Mouse (Mus musculus): ENCODE results near the gene Map1lc3b. TPM values are rescaled to one million over a fixed set of nuclear protein-coding genes. Genes with fewer than 3 reads are reported as not detected.
A peak's percentile ranks its signal among the peaks of the same experiment; 100 is the strongest.

Map1lc3b gene
- polyA plus RNA-seq, 1 experiment: 26.5 TPM

- Histone ChIP-seq H3K4me1 (ENCODE audit: control insufficient read depth, insufficient read depth, low read length) (no peaks in the 10 kb centered on the region), H3K27ac (ENCODE audit: control insufficient read depth, insufficient read depth, low read depth, low read length) (no peak overlapping the region), H3K4me3 (ENCODE audit: control insufficient read depth, low read depth, low read length) (no peak overlapping the region), H3K27me3 (ENCODE audit: control insufficient read depth, insufficient read depth, low read length) (no peaks in the 10 kb centered on the region), H3K36me3 (ENCODE audit: control insufficient read depth, insufficient read depth, low read length) (peaks cover 2% of the 10 kb centered on the region; the same call in 1 of the 2 replicates)
- TF ChIP-seq CTCF (IDR thresholded peaks at IDR 0.05; ENCODE audit: control insufficient read depth, insufficient read depth, insufficient replicate concordance, low read depth, low read length) (no peak), POLR2A (IDR thresholded peaks at IDR 0.05; ENCODE audit: control insufficient read depth, low read depth, low read length) (no peak)
These were observed 8.0 kb downstream of the Map1lc3b start for GRCm38 (mm10) chr8:121598190-121598589.

- Histone ChIP-seq H3K36me3 (ENCODE audit: control insufficient read depth, insufficient read depth, low read length) (peaks cover 2% of the 10 kb centered on the region; the same call in 1 of the 2 replicates), H3K4me3 (ENCODE audit: control insufficient read depth, low read depth, low read length) (no peak overlapping the region), H3K27me3 (ENCODE audit: control insufficient read depth, insufficient read depth, low read length) (no peaks in the 10 kb centered on the region), H3K27ac (ENCODE audit: control insufficient read depth, insufficient read depth, low read depth, low read length) (no peak overlapping the region), H3K4me1 (ENCODE audit: control insufficient read depth, insufficient read depth, low read length) (no peaks in the 10 kb centered on the region)
- TF ChIP-seq CTCF (IDR thresholded peaks at IDR 0.05; ENCODE audit: control insufficient read depth, insufficient read depth, insufficient replicate concordance, low read depth, low read length) (peak; percentile 77), POLR2A (IDR thresholded peaks at IDR 0.05; ENCODE audit: control insufficient read depth, low read depth, low read length) (no peak)
These were observed 8.7 kb downstream of the Map1lc3b start for GRCm38 (mm10) chr8:121598892-121599291.

DNA sequence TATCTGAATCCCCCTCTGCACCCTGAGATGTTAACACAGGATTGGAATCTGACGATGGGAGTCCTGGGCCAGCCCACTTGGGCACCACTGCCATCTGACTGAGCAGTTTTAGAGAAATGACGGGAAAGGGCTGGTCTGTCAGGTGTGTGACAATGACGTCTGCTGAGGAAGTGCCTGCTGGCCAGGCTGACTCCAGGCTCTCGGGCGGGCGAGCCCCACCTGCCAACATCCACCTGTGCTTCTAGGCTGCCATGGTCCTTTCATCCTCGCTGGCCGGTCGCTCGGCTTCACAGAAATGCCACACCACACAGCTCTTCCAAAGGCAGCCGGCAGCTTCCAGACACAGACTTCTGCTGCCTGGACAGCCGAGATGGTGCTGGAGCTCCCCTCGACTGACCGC, 9.7 kb downstream of the Map1lc3b start:
- Histone ChIP-seq H3K36me3 (ENCODE audit: control insufficient read depth, insufficient read depth, low read length) (peaks cover 2% of the 10 kb centered on the region; the same call in 1 of the 2 replicates), H3K4me1 (ENCODE audit: control insufficient read depth, insufficient read depth, low read length) (no peaks in the 10 kb centered on the region), H3K27me3 (ENCODE audit: control insufficient read depth, insufficient read depth, low read length) (no peaks in the 10 kb centered on the region), H3K4me3 (ENCODE audit: control insufficient read depth, low read depth, low read length) (no peak overlapping the region), H3K27ac (ENCODE audit: control insufficient read depth, insufficient read depth, low read depth, low read length) (no peak overlapping the region)
- no peak for TF ChIP-seq CTCF (IDR thresholded peaks at IDR 0.05; ENCODE audit: control insufficient read depth, insufficient read depth, insufficient replicate concordance, low read depth, low read length)
- no peak for TF ChIP-seq POLR2A (IDR thresholded peaks at IDR 0.05; ENCODE audit: control insufficient read depth, low read depth, low read length)

GRCm38 (mm10) chr8:121602411-121602810, 12.2 kb downstream of the Map1lc3b start:
- H3K27ac ChIP-seq (ENCODE audit: control insufficient read depth, insufficient read depth, low read depth, low read length): no peak overlapping the region
- H3K4me3 ChIP-seq (ENCODE audit: control insufficient read depth, low read depth, low read length): no peak overlapping the region
- H3K4me1 ChIP-seq (ENCODE audit: control insufficient read depth, insufficient read depth, low read length): no peaks in the 10 kb centered on the region
- no peaks in the 10 kb centered on the region for H3K27me3 ChIP-seq (ENCODE audit: control insufficient read depth, insufficient read depth, low read length)
- peaks cover 2% of the 10 kb centered on the region; the same call in 1 of the 2 replicates for H3K36me3 ChIP-seq (ENCODE audit: control insufficient read depth, insufficient read depth, low read length)
- no peak for TF ChIP-seq CTCF (IDR thresholded peaks at IDR 0.05; ENCODE audit: control insufficient read depth, insufficient read depth, insufficient replicate concordance, low read depth, low read length)
- TF ChIP-seq POLR2A (IDR thresholded peaks at IDR 0.05; ENCODE audit: control insufficient read depth, low read depth, low read length): no peak

DNA sequence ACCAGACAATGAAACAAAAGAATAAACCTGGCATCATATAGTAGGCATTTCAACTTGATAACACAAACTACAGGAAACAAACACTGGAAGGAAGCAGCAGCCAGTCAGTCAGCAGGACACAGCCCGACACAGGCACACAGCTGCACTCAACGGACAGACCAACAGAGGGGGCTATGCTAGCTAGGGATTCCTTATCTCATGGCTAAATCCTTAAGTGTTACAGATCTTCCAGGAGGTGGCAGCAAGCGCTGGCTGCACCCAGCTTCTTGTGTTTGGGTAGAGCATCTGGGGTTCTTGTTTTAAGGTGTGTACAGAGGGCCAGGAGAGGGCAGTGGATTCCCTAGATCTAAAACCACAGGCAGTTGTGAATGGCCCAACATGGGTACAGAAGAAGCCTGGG, 12.7 kb downstream of the Map1lc3b start:
- H3K27me3 ChIP-seq (ENCODE audit: control insufficient read depth, insufficient read depth, low read length): no peaks in the 10 kb centered on the region
- TF ChIP-seq POLR2A (IDR thresholded peaks at IDR 0.05; ENCODE audit: control insufficient read depth, low read depth, low read length) (no peak), CTCF (IDR thresholded peaks at IDR 0.05; ENCODE audit: control insufficient read depth, insufficient read depth, insufficient replicate concordance, low read depth, low read length) (peak; percentile 52; the same call in 1 of the 2 replicates)
- no peak overlapping the region for H3K27ac ChIP-seq (ENCODE audit: control insufficient read depth, insufficient read depth, low read depth, low read length)
- no peaks in the 10 kb centered on the region for H3K4me1 ChIP-seq (ENCODE audit: control insufficient read depth, insufficient read depth, low read length)
- peaks cover 2% of the 10 kb centered on the region; the same call in 1 of the 2 replicates for H3K36me3 ChIP-seq (ENCODE audit: control insufficient read depth, insufficient read depth, low read length)
- no peak overlapping the region for H3K4me3 ChIP-seq (ENCODE audit: control insufficient read depth, low read depth, low read length)

- TF ChIP-seq POLR2A (IDR thresholded peaks at IDR 0.05; ENCODE audit: control insufficient read depth, low read depth, low read length) (no peak), CTCF (IDR thresholded peaks at IDR 0.05; ENCODE audit: control insufficient read depth, insufficient read depth, insufficient replicate concordance, low read depth, low read length) (no peak)
- no peaks in the 10 kb centered on the region for H3K27me3 ChIP-seq (ENCODE audit: control insufficient read depth, insufficient read depth, low read length)
- H3K4me1 ChIP-seq (ENCODE audit: control insufficient read depth, insufficient read depth, low read length): no peaks in the 10 kb centered on the region
- H3K4me3 ChIP-seq (ENCODE audit: control insufficient read depth, low read depth, low read length): no peak overlapping the region
- H3K27ac ChIP-seq (ENCODE audit: control insufficient read depth, insufficient read depth, low read depth, low read length): no peak overlapping the region
- peaks cover 2% of the 10 kb centered on the region; the same call in 1 of the 2 replicates for H3K36me3 ChIP-seq (ENCODE audit: control insufficient read depth, insufficient read depth, low read length)
These were observed 13.6 kb downstream of the Map1lc3b start for GRCm38 (mm10) chr8:121603801-121604200.

DNA sequence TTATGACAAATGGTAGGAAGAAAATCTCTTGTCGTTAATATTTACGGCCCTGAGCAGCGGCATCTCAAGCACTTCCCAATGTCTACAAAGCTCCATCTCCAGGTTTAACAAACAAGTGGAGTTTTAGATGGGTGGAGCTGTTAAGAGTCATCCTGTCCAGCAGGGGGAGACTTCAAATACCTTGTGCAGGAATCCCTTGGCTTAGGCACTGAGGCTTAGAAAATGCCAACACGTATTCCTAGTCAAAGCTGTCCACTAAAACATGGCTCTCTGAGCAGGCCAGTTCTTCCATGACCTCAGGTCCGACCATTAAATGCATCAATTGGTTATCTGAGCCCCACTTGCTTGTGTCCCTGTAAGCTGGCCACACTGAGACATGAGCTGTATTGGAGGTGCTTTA, 17.5 kb downstream of the Map1lc3b start:
- no peak overlapping the region for H3K4me3 ChIP-seq (ENCODE audit: control insufficient read depth, low read depth, low read length)
- H3K27me3 ChIP-seq (ENCODE audit: control insufficient read depth, insufficient read depth, low read length): no peaks in the 10 kb centered on the region
- no peak for TF ChIP-seq POLR2A (IDR thresholded peaks at IDR 0.05; ENCODE audit: control insufficient read depth, low read depth, low read length)
- H3K27ac ChIP-seq (ENCODE audit: control insufficient read depth, insufficient read depth, low read depth, low read length): no peak overlapping the region
- no peaks in the 10 kb centered on the region for H3K4me1 ChIP-seq (ENCODE audit: control insufficient read depth, insufficient read depth, low read length)
- H3K36me3 ChIP-seq (ENCODE audit: control insufficient read depth, insufficient read depth, low read length): no peaks in the 10 kb centered on the region; the same call in none of the 2 replicates

DNA sequence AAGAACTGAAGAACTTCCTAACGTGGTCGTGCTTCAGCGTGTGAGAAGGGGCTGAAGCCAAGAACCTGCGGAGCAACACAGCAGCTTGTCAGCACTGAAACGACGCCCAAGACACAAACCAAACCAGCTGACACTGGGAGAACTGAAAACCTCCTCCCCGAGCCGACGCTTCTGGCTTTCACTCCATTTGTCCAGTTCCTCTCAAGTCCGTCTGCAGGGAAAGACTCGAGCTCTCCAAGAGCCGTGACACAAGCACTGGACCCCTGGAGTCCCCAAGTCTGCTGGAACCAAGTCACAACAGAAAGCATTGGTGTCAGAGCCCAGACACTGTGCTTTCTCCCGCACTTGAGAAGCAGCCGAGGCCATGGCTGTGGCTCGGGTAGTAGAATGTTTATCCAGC, 19.1 kb downstream of the Map1lc3b start:
- TF ChIP-seq POLR2A (IDR thresholded peaks at IDR 0.05; ENCODE audit: control insufficient read depth, low read depth, low read length): no peak
- Histone ChIP-seq H3K36me3 (ENCODE audit: control insufficient read depth, insufficient read depth, low read length) (no peaks in the 10 kb centered on the region; the same call in none of the 2 replicates), H3K4me1 (ENCODE audit: control insufficient read depth, insufficient read depth, low read length) (no peaks in the 10 kb centered on the region), H3K4me3 (ENCODE audit: control insufficient read depth, low read depth, low read length) (no peak overlapping the region), H3K27me3 (ENCODE audit: control insufficient read depth, insufficient read depth, low read length) (no peaks in the 10 kb centered on the region), H3K27ac (ENCODE audit: control insufficient read depth, insufficient read depth, low read depth, low read length) (no peak overlapping the region)

Data from testis, adult 2 months (tissue).